Mouse (Mus musculus) testis, adult 2 months (tissue): ENCODE data around the gene Ubb.

ENCODE experiments used
- CTCF ChIP-seq: fragments of 200-500 bp; IDR thresholded peaks from 2 replicates; pipeline ENCODE4 v1.5.1; 2012; ENCODE audit warnings: low read depth, mild to moderate bottlenecking, inconsistent platforms, low read length, moderate library complexity; ENCODE audit not compliant: control insufficient read depth, insufficient read depth, insufficient replicate concordance
- POLR2A ChIP-seq: fragments of 200-500 bp; IDR thresholded peaks from 2 replicates; pipeline ENCODE4 v1.6.1; 2012; ENCODE audit warnings: low read depth, mild to moderate bottlenecking, inconsistent platforms, low read length, moderate library complexity; ENCODE audit not compliant: control insufficient read depth

DNA sequence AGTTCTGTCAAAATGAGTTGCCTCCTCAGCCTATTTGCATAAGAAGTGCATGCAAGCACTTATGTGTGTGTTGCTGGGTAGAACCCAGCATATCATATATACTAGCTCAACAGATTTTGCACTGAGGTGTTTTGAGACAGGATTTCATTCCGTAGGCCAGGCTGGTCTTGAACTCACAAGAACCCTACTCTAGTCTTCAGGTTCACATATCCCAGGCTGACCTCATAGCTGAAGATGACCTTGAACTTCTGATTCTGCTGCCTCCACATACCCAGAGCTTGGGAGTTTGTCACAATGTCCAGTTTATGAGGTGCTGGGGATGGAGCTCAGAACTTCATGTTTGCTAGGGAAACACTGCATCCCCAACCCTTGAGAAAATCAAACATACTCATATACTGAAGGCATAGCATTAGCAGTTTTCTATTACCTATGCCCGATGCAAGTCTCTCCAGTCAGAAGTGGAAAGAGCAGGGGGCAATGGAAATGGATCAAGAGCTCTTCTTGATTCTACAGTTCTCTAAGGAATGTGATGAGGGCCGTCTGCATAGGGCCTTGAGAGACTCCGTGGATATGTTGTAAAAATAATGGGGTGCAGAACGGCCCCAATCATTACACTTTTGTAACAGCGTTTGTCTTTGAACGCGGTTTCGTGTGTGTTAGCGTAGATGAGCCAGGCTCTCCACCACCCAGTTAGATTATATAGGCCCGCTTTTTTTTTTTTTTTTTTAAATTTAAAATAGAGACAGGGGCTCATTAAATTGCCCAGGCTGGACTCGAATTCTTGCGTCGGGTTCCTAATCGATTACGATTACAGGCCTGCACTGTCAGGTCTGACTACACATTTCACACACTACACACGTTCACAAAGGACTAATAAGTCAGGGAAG, 51.0 kb downstream of the Ubb start:
- TF ChIP-seq POLR2A (no peak), CTCF (no peak)
